Mouse (Mus musculus): ENCODE data around the gene Slc2a1. TPM values are rescaled to one million over a fixed set of nuclear protein-coding genes. Genes with fewer than 3 reads are reported as not detected.

Slc2a1 gene
- 10 to 100 TPM; 22.2 to 27.9 (median 26.0) TPM for total RNA-seq (2022)

- peak; percentile 91 for DNase-seq
Observed at GRCm38 (mm10) chr4:119108495-119109408, at the start of gene Slc2a1. TSS of gene Slc2a1 (plus strand) at chr4:119108711.

GRCm38 (mm10) chr4:119066791-119067190, 41.7 kb upstream of the Slc2a1 start:
- DNase-seq = no peak

GRCm38 (mm10) chr4:119067204-119067603, 41.3 kb upstream of the Slc2a1 start:
- no peak for DNase-seq

- DNase-seq = no peak
Observed at GRCm38 (mm10) chr4:119068918-119069317, 39.6 kb upstream of the Slc2a1 start.

- DNase-seq = no peak
Observed at GRCm38 (mm10) chr4:119070181-119070580, 38.3 kb upstream of the Slc2a1 start.

GRCm38 (mm10) chr4:119070959-119071647, 37.4 kb upstream of the Slc2a1 start:
- no peak for DNase-seq

GRCm38 (mm10) chr4:119071648-119072362, 36.7 kb upstream of the Slc2a1 start:
- DNase-seq = no peak

- DNase-seq = no peak
Observed at GRCm38 (mm10) chr4:119072363-119072940, 36.1 kb upstream of the Slc2a1 start.

- no peak for DNase-seq
Observed at GRCm38 (mm10) chr4:119072941-119073451, 35.5 kb upstream of the Slc2a1 start.

- DNase-seq = no peak
Observed at GRCm38 (mm10) chr4:119073626-119074025, 34.9 kb upstream of the Slc2a1 start.

- no peak for DNase-seq
Observed at GRCm38 (mm10) chr4:119074596-119074995, 33.9 kb upstream of the Slc2a1 start.

- no peak for DNase-seq
Observed at GRCm38 (mm10) chr4:119075273-119075672, 33.2 kb upstream of the Slc2a1 start.

GRCm38 (mm10) chr4:119076336-119076735, 32.2 kb upstream of the Slc2a1 start:
- DNase-seq = no peak

GRCm38 (mm10) chr4:119077084-119077682, 31.3 kb upstream of the Slc2a1 start:
- DNase-seq = no peak

GRCm38 (mm10) chr4:119079928-119080327, 28.6 kb upstream of the Slc2a1 start:
- no peak for DNase-seq

- DNase-seq = no peak
Observed at GRCm38 (mm10) chr4:119082740-119083231, 25.7 kb upstream of the Slc2a1 start.

- no peak for DNase-seq
Observed at GRCm38 (mm10) chr4:119088424-119088823, 20.1 kb upstream of the Slc2a1 start.

GRCm38 (mm10) chr4:119093890-119094289, 14.6 kb upstream of the Slc2a1 start:
- no peak for DNase-seq

GRCm38 (mm10) chr4:119094987-119095386, 13.5 kb upstream of the Slc2a1 start:
- no peak for DNase-seq

GRCm38 (mm10) chr4:119096401-119096800, 12.1 kb upstream of the Slc2a1 start:
- DNase-seq = no peak

GRCm38 (mm10) chr4:119097421-119097820, 11.1 kb upstream of the Slc2a1 start:
- DNase-seq = no peak
